Mouse (Mus musculus) forebrain, embryonic 14.5 days (tissue): ENCODE data around the gene Gm9048. TPM values are rescaled to one million over a fixed set of nuclear protein-coding genes. Genes with fewer than 3 reads are reported as not detected.
"Not testable (repeated sequence)": the region's sequence is repeated elsewhere in the genome, so short reads cannot be mapped to it uniquely, and the experiment has no call there.

Experiments used
- ATAC-seq: fragments of 200-750 bp; cut with Nextera tagmentation; 2 replicates; pipeline ENCODE4 v1.8.0; 2017; ENCODE audit warnings: mild to moderate bottlenecking, moderate library complexity
- DNase-seq: peaks from one replicate; pipeline ENCODE4 v3.0.0-alpha.2; 2015; ENCODE audit warnings: low spot score
- H3K27ac ChIP-seq: fragments of 300-500 bp; sonication (generic); 2 replicates; pipeline ENCODE4 v1.5.1; 2014; ENCODE audit warnings: low read depth, mild to moderate bottlenecking, control low read depth, low read length, moderate library complexity
- H3K27me3 ChIP-seq: fragments of 300-500 bp; sonication (generic); replicated peaks from 2 replicates; pipeline ENCODE4 v1.6.1; 2014; ENCODE audit warnings: low read length, control low read depth, mixed read lengths; ENCODE audit not compliant: control insufficient read depth, insufficient read depth
- H3K36me3 ChIP-seq: fragments of 300-500 bp; sonication (generic); 2 replicates; pipeline ENCODE4 v1.6.1; 2014; ENCODE audit warnings: low read length, control low read depth; ENCODE audit not compliant: control insufficient read depth, insufficient read depth
- H3K4me1 ChIP-seq: fragments of 300-500 bp; sonication (generic); 2 replicates; pipeline ENCODE4 v1.6.1; 2014; ENCODE audit warnings: antibody characterized with exemption, low read length, control low read depth; ENCODE audit not compliant: control insufficient read depth, insufficient read depth
- H3K4me2 ChIP-seq: fragments of 300-500 bp; sonication (generic); 2 replicates; pipeline ENCODE4 v1.6.1; 2014; ENCODE audit warnings: mild to moderate bottlenecking, control low read depth, low read length
- H3K4me3 ChIP-seq: fragments of 300-500 bp; sonication (generic); 2 replicates; pipeline ENCODE4 v1.5.1; 2014; ENCODE audit warnings: low read depth, low read length, control low read depth
- H3K9ac ChIP-seq: fragments of 300-500 bp; sonication (generic); 2 replicates; pipeline ENCODE4 v1.6.1; 2014; ENCODE audit warnings: mild to moderate bottlenecking, low read length, control low read depth, moderate library complexity
- H3K9me3 ChIP-seq: fragments of 300-500 bp; sonication (generic); replicated peaks from 2 replicates; pipeline ENCODE4 v1.6.1; 2016; ENCODE audit warnings: low read length, control low read depth, mixed read lengths; ENCODE audit not compliant: control insufficient read depth
- WGBS: fragments of 180-500 bp; shearing (Covaris S2); extraction: QIAGEN DNeasy Blood & Tissue Kit; methylation state at CpG from one replicate; pipeline ENCODE4 v1.1.7; 2014; 5-methylcytosine and 5-hydroxymethylcytosine counted together
- polyA plus RNA-seq: library from polyadenylated mRNA; unstranded; fragments of >200 nt; fragmentation: Nextera tagmentation; extraction: Ambion mirVana; gene quantifications from 2 replicates; pipeline ENCODE4 v1.2.1, GENCODE M21; 2014

Gm9048 gene
- not detected in 2 replicates for polyA plus RNA-seq

DNA sequence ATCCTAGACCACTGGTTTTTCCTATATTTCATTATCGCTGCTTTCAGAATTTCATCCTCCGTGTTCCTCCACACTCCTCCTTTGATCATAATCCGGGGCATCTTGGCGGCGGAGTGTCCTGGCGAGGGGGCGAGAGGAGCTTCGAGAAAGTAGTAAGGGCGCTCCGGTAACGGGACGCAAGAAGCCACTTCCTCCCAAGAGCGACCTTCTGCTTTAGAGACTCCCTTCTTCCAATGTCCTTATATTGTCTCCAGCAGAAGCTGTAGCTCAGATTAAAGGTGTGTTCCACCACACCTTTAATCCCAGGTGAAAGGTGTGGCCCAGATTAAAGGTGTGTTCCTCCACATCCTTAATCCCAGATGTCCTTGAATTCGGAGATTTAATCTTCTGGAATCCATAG lies at the start of gene Gm9048:
Gene Gm9048, minus strand, starts transcription at position 101 of the 400 bp plus-strand sequence.
- DNase-seq, H3K9ac ChIP-seq, H3K27me3 ChIP-seq, ATAC-seq, H3K4me1 ChIP-seq, H3K9me3 ChIP-seq, H3K36me3 ChIP-seq, H3K4me2 ChIP-seq, H3K27ac ChIP-seq, H3K4me3 ChIP-seq: not testable (repeated sequence)
- 100% methylated on average over 1 of the region's 14 CpGs for WGBS

DNA sequence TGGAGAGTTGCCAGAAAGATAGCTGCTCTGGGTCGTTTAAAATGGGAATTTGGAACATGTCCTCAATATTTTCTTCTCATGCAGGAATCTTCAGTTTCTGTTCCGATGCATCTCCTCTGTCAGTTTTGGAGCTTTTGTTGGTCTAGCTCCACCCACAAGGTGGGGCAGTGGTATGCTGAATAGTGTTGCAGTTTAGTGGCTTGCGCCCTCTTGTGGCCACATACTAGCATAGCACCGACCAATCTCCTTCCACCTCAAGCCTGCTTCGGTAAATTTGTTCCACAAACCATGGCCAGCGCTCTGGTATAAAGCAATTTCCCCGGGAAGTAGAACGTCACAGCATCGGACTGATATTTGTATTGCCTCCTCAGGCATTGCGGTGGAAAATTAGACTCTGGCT lies 22.0 kb upstream of the Gm9048 start:
- peak; percentile 94 for DNase-seq
- Histone ChIP-seq H3K4me1 (no peaks in the 10 kb centered on the region), H3K36me3 (no peaks in the 10 kb centered on the region), H3K9me3 (no peaks in the 10 kb centered on the region), H3K9ac (no peak overlapping the region; the same call in 1 of the 2 replicates), H3K27ac (no peak overlapping the region), H3K4me2 (peak overlapping the region; percentile 33; the same call in 1 of the 2 replicates), H3K27me3 (no peaks in the 10 kb centered on the region), H3K4me3 (no peak overlapping the region)
- WGBS = 9% methylated on average over 10 of the region's 10 CpGs
- peak; percentile 98 for ATAC-seq

DNA sequence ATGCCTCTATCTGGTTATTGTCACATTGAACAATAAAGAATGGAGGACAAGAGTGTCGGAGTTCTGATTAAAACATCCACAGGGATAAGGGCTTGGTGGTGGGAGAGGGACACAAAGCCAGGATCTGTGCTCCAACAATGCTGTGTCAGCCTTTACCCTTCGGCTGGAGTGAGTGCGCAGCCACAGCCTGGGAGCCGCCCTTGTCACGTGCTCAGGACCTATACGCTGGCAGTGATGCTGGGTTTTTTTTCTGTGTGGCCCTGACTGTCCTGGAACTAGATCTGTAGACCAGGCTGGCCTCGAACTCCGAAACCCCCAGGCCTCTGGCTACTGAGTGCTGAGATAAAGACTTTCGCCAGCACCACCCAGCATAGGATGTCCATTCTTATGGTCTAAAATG lies 21.0 kb upstream of the Gm9048 start:
- Histone ChIP-seq H3K9me3 (no peaks in the 10 kb centered on the region), H3K27ac (no peak overlapping the region), H3K27me3 (no peaks in the 10 kb centered on the region), H3K4me3 (no peak overlapping the region), H3K4me1 (no peaks in the 10 kb centered on the region), H3K9ac (no peak overlapping the region), H3K4me2 (no peak overlapping the region), H3K36me3 (no peaks in the 10 kb centered on the region)
- WGBS = 87% methylated on average over 9 of the region's 9 CpGs
- DNase-seq (no peak), ATAC-seq (no peak; the same call in 1 of the 2 replicates)

GRCm38 (mm10) chr10:118354005-118354404 lies 5.5 kb upstream of the Gm9048 start, which contains the start of gene Gm9049:
Gm9049 (minus strand) TSS chr10:118354105.
- H3K9me3 ChIP-seq, ATAC-seq: not testable (repeated sequence)
- 86% methylated on average over 1 of the region's 11 CpGs for WGBS

DNA sequence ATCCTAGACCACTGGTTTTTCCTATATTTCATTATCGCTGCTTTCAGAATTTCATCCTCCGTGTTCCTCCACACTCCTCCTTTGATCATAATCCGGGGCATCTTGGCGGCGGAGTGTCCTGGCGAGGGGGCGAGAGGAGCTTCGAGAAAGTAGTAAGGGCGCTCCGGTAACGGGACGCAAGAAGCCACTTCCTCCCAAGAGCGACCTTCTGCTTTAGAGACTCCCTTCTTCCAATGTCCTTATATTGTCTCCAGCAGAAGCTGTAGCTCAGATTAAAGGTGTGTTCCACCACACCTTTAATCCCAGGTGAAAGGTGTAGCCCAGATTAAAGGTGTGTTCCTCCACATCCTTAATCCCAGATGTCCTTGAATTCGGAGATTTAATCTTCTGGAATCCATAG lies 5.3 kb downstream of the Gm9048 start, which contains the start of gene Gm9046:
Gene Gm9046, minus strand, starts transcription at position 101 of the 400 bp plus-strand sequence.
- not testable (repeated sequence) for H3K36me3 ChIP-seq, DNase-seq, H3K27ac ChIP-seq, H3K4me3 ChIP-seq, H3K4me2 ChIP-seq, H3K9me3 ChIP-seq, ATAC-seq, H3K4me1 ChIP-seq, H3K9ac ChIP-seq, H3K27me3 ChIP-seq
- WGBS = no CpG with 5 or more reads among the region's 14 CpGs

More at GRCm38 (mm10) chr10:118354005-118354404, 5.5 kb upstream of the Gm9048 start, which contains the start of gene Gm9049:
- DNase-seq, H3K4me3 ChIP-seq, H3K36me3 ChIP-seq, H3K4me2 ChIP-seq, H3K9ac ChIP-seq, H3K27me3 ChIP-seq, H3K4me1 ChIP-seq, H3K27ac ChIP-seq: not testable (repeated sequence)

GRCm38 (mm10) chr10:118337731-118338130 lies 10.7 kb downstream of the Gm9048 start, which contains the start of gene Gm9045:
Gm9045 (minus strand) TSS chr10:118337831.
- not testable (repeated sequence) for H3K4me3 ChIP-seq, H3K4me2 ChIP-seq, H3K27me3 ChIP-seq, H3K9ac ChIP-seq, ATAC-seq, H3K9me3 ChIP-seq, DNase-seq, H3K4me1 ChIP-seq, H3K27ac ChIP-seq, H3K36me3 ChIP-seq
- no CpG with 5 or more reads among the region's 14 CpGs for WGBS

GRCm38 (mm10) chr10:118332308-118332707 lies 16.2 kb downstream of the Gm9048 start, which contains the start of gene Gm9044:
Gm9044 (minus strand) TSS chr10:118332408.
- H3K9me3 ChIP-seq = not testable (repeated sequence)
- WGBS = no CpG with 5 or more reads among the region's 14 CpGs

GRCm38 (mm10) chr10:118326869-118327268 lies 21.6 kb downstream of the Gm9048 start, which contains the start of gene Gm9040:
Gm9040 (minus strand) TSS chr10:118326969.
- H3K9ac ChIP-seq, H3K4me3 ChIP-seq, H3K36me3 ChIP-seq, H3K27ac ChIP-seq, DNase-seq, H3K4me2 ChIP-seq, H3K4me1 ChIP-seq, H3K27me3 ChIP-seq, ATAC-seq, H3K9me3 ChIP-seq: not testable (repeated sequence)
- no CpG with 5 or more reads among the region's 11 CpGs for WGBS

More at GRCm38 (mm10) chr10:118332308-118332707, 16.2 kb downstream of the Gm9048 start, which contains the start of gene Gm9044:
- H3K27me3 ChIP-seq, H3K36me3 ChIP-seq, DNase-seq, ATAC-seq, H3K9ac ChIP-seq, H3K4me1 ChIP-seq, H3K4me2 ChIP-seq, H3K27ac ChIP-seq, H3K4me3 ChIP-seq: not testable (repeated sequence)

GRCm38 (mm10) chr10:118319024-118319423 lies 29.5 kb downstream of the Gm9048 start:
- no peak overlapping the region for H3K27ac ChIP-seq
- no peak overlapping the region for H3K9ac ChIP-seq
- H3K4me2 ChIP-seq = no peak overlapping the region
- H3K4me1 ChIP-seq = no peaks in the 10 kb centered on the region
- ATAC-seq (no peak), DNase-seq (no peak)
- H3K9me3 ChIP-seq = no peaks in the 10 kb centered on the region
- WGBS = 89% methylated on average over 8 of the region's 8 CpGs
- H3K4me3 ChIP-seq = no peak overlapping the region
- no peaks in the 10 kb centered on the region for H3K27me3 ChIP-seq
- H3K36me3 ChIP-seq = no peaks in the 10 kb centered on the region
